Mouse (Mus musculus) stomach, embryonic 14.5 days (tissue): ENCODE data around the gene Fli1. TPM values are rescaled to one million over a fixed set of nuclear protein-coding genes. Genes with fewer than 3 reads are reported as not detected.

ENCODE experiments used
- ATAC-seq: fragments of 200-750 bp; cut with Nextera tagmentation; 2 replicates; pipeline ENCODE4 v1.8.0; 2017; ENCODE audit warnings: low read depth, moderate TSS enrichment; ENCODE audit not compliant: insufficient number of reproducible peaks, insufficient read depth, low FRiP score
- H3K27ac ChIP-seq: fragments of 300-500 bp; sonication (generic); 2 replicates; pipeline ENCODE4 v1.5.1; 2014; ENCODE audit warnings: mild to moderate bottlenecking, low read length, moderate library complexity, mixed read lengths
- H3K27me3 ChIP-seq: fragments of 300-500 bp; sonication (generic); 2 replicates; pipeline ENCODE4 v1.6.1; 2014; ENCODE audit warnings: low read length, control low read depth, mixed read lengths; ENCODE audit not compliant: control insufficient read depth, insufficient read depth
- H3K36me3 ChIP-seq: fragments of 300-500 bp; sonication (generic); 2 replicates; pipeline ENCODE4 v1.6.1; 2014; ENCODE audit warnings: mild to moderate bottlenecking, control low read depth, low read length, moderate library complexity, mixed read lengths; ENCODE audit not compliant: control insufficient read depth, insufficient read depth
- H3K4me1 ChIP-seq: fragments of 300-500 bp; sonication (generic); 2 replicates; pipeline ENCODE4 v1.6.1; 2014; ENCODE audit warnings: low read length, control low read depth, mixed read lengths; ENCODE audit not compliant: control insufficient read depth, insufficient read depth
- H3K4me2 ChIP-seq: fragments of 300-500 bp; sonication (generic); replicated peaks from 2 replicates; pipeline ENCODE4 v1.6.1; 2014; ENCODE audit warnings: low read depth, low read length, control low read depth
- H3K4me3 ChIP-seq: fragments of 300-500 bp; sonication (generic); 2 replicates; pipeline ENCODE4 v1.5.1; 2014; ENCODE audit warnings: low read depth, low read length, control low read depth
- H3K9ac ChIP-seq: fragments of 300-500 bp; sonication (generic); replicated peaks from 2 replicates; pipeline ENCODE4 v1.6.1; 2014; ENCODE audit warnings: low read depth, mild to moderate bottlenecking, control low read depth, low read length, moderate library complexity, mixed read lengths
- H3K9me3 ChIP-seq: fragments of 300-500 bp; sonication (generic); 2 replicates; pipeline ENCODE4 v1.6.1; 2016; ENCODE audit warnings: low read depth, low read length, control low read depth; ENCODE audit not compliant: control insufficient read depth
- WGBS: fragments of 180-500 bp; shearing (Covaris S2); extraction: QIAGEN DNeasy Blood & Tissue Kit; methylation state at CpG from one replicate; pipeline ENCODE4 v1.1.7; 2014; 5-methylcytosine and 5-hydroxymethylcytosine counted together
- polyA plus RNA-seq: library from polyadenylated mRNA; unstranded; fragments of >200 nt; fragmentation: Nextera tagmentation; extraction: Ambion mirVana; gene quantifications from 2 replicates; pipeline ENCODE4 v1.2.1, GENCODE M21; 2014

The Fli1 gene
- polyA plus RNA-seq, 1 experiment from 2014 or later = 11.4 TPM

GRCm38 (mm10) chr9:32573638-32574037, 31.0 kb upstream of the Fli1 start:
- Histone ChIP-seq H3K9me3 (no peaks in the 10 kb centered on the region), H3K4me3 (no peak overlapping the region), H3K9ac (no peak overlapping the region), H3K27me3 (no peaks in the 10 kb centered on the region), H3K36me3 (no peaks in the 10 kb centered on the region), H3K27ac (no peak overlapping the region), H3K4me1 (no peaks in the 10 kb centered on the region), H3K4me2 (no peak overlapping the region)
- ATAC-seq = no peak
- WGBS = 57% methylated on average over 4 of the region's 4 CpGs

DNA sequence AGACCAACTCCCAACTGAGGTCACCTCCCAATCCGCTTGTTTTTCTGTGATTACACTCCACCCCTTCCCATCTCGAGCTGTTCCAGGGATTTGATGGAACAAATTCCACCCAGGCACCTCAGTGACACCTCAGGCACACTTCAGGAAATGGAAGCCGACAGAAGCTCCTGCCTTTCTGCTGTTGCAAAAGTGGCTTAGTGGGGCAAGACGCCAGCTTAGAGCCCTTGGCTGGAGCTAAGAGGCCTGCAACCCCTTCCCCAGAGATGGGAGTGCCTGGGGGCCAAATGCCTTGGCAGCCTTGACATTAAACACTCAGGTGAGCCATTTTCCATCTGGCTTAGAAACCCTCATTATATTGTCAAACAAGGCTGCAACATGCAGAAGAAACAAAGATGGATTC, 29.0 kb upstream of the Fli1 start:
- Histone ChIP-seq H3K4me3 (no peak overlapping the region), H3K4me2 (no peak overlapping the region), H3K4me1 (0 out of 2 replicates have a peak, but pooled peaks cover 3% of the 10 kb centered on the region), H3K27ac (peak overlapping the region; percentile 48; the same call in 1 of the 2 replicates), H3K9ac (no peak overlapping the region), H3K9me3 (no peaks in the 10 kb centered on the region), H3K36me3 (no peaks in the 10 kb centered on the region), H3K27me3 (no peaks in the 10 kb centered on the region)
- WGBS = 40% methylated on average over 4 of the region's 4 CpGs
- ATAC-seq = no peak

DNA sequence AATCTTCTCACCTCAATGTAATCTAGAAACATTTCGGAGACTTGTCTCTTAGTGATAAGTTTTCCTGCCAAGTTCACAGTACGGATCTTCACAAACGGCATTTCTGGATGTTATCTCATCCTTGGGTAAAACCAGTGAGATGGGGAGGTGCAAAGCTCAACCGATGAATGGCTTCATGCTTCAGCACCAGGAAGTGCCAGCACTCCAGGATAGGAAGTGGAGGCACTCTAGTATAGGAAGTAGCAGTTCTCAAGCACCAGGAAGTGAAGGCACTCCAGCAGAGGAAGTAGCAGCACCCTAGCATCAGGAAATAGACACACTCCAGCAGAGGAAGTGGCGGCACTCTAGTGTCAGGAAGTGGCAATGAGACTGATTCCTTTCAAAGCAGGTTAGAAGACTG, 27.9 kb upstream of the Fli1 start:
- no peak overlapping the region for H3K4me2 ChIP-seq
- WGBS = 86% methylated on average over 5 of the region's 5 CpGs
- no peaks in the 10 kb centered on the region for H3K9me3 ChIP-seq
- no peak for ATAC-seq
- H3K4me1 ChIP-seq = 0 out of 2 replicates have a peak, but pooled peaks cover 3% of the 10 kb centered on the region
- no peaks in the 10 kb centered on the region for H3K36me3 ChIP-seq
- H3K27me3 ChIP-seq = no peaks in the 10 kb centered on the region
- H3K4me3 ChIP-seq = no peak overlapping the region
- no peak overlapping the region for H3K9ac ChIP-seq
- no peak overlapping the region for H3K27ac ChIP-seq

GRCm38 (mm10) chr9:32569261-32569660, 26.6 kb upstream of the Fli1 start:
- ATAC-seq = 0 out of 2 replicates have a peak, but pooled peaks have one; percentile 33
- Histone ChIP-seq H3K27me3 (no peaks in the 10 kb centered on the region), H3K9me3 (no peaks in the 10 kb centered on the region), H3K36me3 (no peaks in the 10 kb centered on the region), H3K4me2 (no peak overlapping the region), H3K9ac (no peak overlapping the region), H3K4me3 (no peak overlapping the region), H3K4me1 (0 out of 2 replicates have a peak, but pooled peaks cover 3% of the 10 kb centered on the region), H3K27ac (no peak overlapping the region)
- 80% methylated on average over 4 of the region's 4 CpGs for WGBS

DNA sequence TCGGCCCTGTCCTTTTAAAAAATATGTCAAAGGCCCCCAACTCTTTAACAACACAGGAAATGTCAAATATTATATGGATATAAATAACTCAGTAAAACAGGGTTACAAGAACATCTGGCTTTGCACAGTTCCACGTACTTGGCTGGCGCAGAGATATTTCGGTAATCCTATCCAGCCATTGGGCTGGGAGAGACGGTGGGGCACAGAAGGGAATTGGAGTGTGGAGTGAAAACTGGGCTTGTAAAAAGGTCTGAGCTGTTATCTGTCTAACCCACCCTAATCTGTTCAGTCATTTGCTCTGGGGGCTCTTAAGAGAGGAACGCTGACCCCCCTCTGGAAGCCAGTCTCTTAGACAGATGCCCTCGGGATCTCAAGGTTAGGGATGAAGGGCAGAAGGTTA, 24.9 kb upstream of the Fli1 start:
- Histone ChIP-seq H3K27me3 (no peaks in the 10 kb centered on the region), H3K36me3 (no peaks in the 10 kb centered on the region), H3K27ac (no peak overlapping the region), H3K4me1 (0 out of 2 replicates have a peak, but pooled peaks cover 3% of the 10 kb centered on the region), H3K9ac (no peak overlapping the region), H3K9me3 (no peaks in the 10 kb centered on the region), H3K4me3 (no peak overlapping the region), H3K4me2 (no peak overlapping the region)
- ATAC-seq = no peak
- 35% methylated on average over 7 of the region's 7 CpGs for WGBS

GRCm38 (mm10) chr9:32565309-32565708, 22.6 kb upstream of the Fli1 start:
- no peak overlapping the region for H3K4me3 ChIP-seq
- 0 out of 2 replicates have a peak, but pooled peaks cover 5% of the 10 kb centered on the region for H3K4me1 ChIP-seq
- no peak overlapping the region for H3K27ac ChIP-seq
- ATAC-seq = no peak
- H3K9me3 ChIP-seq = no peaks in the 10 kb centered on the region
- 61% methylated on average over 3 of the region's 3 CpGs for WGBS
- no peak overlapping the region for H3K9ac ChIP-seq
- H3K27me3 ChIP-seq = no peaks in the 10 kb centered on the region
- H3K4me2 ChIP-seq = no peak overlapping the region
- H3K36me3 ChIP-seq = no peaks in the 10 kb centered on the region

DNA sequence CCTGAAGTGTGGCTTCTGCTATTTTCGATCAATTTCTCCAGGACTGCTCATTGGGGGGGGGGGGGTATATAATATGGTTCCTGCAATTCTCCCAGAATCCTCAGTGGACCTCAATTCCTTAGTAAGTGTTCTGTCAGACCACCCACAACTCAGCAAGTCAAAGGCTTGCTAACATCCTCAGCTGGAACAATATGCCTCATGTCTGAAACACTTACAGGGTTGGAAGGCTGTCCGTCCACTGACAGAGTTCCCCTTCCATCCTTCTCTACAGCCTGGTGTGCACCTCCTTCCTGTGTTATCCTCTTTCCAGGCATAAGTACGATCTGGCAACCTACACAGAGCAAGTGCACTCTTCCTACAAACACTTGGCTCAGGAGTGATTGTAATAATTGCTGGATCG, 20.2 kb upstream of the Fli1 start:
- Histone ChIP-seq H3K27me3 (no peaks in the 10 kb centered on the region), H3K4me2 (no peak overlapping the region), H3K4me3 (no peak overlapping the region), H3K27ac (no peak overlapping the region), H3K4me1 (0 out of 2 replicates have a peak, but pooled peaks cover 5% of the 10 kb centered on the region), H3K9ac (no peak overlapping the region), H3K9me3 (no peaks in the 10 kb centered on the region), H3K36me3 (no peaks in the 10 kb centered on the region)
- no peak for ATAC-seq
- WGBS = 70% methylated on average over 4 of the region's 4 CpGs

- Histone ChIP-seq H3K4me2 (no peak overlapping the region), H3K4me3 (no peak overlapping the region), H3K27me3 (no peaks in the 10 kb centered on the region), H3K36me3 (no peaks in the 10 kb centered on the region), H3K4me1 (0 out of 2 replicates have a peak, but pooled peaks cover 2% of the 10 kb centered on the region), H3K9ac (no peak overlapping the region), H3K9me3 (no peaks in the 10 kb centered on the region), H3K27ac (no peak overlapping the region)
- ATAC-seq = 0 out of 2 replicates have a peak, but pooled peaks have one; percentile 28
- 55% methylated on average over 9 of the region's 9 CpGs for WGBS
Measured at GRCm38 (mm10) chr9:32562409-32562808, 19.7 kb upstream of the Fli1 start.
